Mouse (Mus musculus) gastrocnemius, postnatal 36 days (tissue): ENCODE measurements at regions not wholly inside any gene's neighbourhood (a gene's known extent, or its start where the extent isn't known, plus 50 kb on each side); places are given as distances from the start of the nearest gene placed in this dataset.

Source experiments
- DNase-seq, 2 experiments: peaks; one replicate each; pipeline ENCODE4 v3.0.0; 2022
- intact Hi-C: fragments of 180-260 bp; cut with DNase I; formaldehyde crosslinking; loops from one replicate; pipeline ENCODE4 v1.15.1; 2025

GRCm38 (mm10) chr3:66446274-66447159 is 149.9 kb upstream of the Veph1 start:
- intact Hi-C loops: no loop called here
- DNase-seq: no peak

GRCm38 (mm10) chr3:66433216-66433615 is 136.6 kb upstream of the Veph1 start:
- DNase-seq: no peak
- intact Hi-C loops: no loop called here

DNA sequence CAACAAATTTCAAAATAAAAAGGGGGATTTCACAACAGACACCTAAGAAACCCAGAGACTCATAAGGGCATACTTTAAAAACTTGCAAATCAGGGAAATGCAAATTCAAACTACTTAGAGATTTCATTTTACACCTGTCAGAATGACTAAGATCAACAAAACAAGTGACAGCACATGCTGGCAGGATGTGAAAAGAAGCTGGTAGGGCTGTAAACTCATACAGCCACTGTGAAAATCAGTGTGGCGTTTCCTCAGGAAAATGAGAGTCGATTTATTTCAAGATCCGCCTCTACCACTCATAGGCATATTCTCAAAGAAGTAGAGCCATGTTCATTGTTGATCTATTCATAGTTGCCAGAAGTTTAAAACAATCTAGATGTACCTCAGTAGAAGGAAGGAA is 133.6 kb upstream of the Veph1 start:
- intact Hi-C loops: no loop called here
- DNase-seq: no peak

GRCm38 (mm10) chr3:66422445-66423037 is 125.9 kb upstream of the Veph1 start:
- DNase-seq: no peak
- intact Hi-C loops: no loop called here

DNA sequence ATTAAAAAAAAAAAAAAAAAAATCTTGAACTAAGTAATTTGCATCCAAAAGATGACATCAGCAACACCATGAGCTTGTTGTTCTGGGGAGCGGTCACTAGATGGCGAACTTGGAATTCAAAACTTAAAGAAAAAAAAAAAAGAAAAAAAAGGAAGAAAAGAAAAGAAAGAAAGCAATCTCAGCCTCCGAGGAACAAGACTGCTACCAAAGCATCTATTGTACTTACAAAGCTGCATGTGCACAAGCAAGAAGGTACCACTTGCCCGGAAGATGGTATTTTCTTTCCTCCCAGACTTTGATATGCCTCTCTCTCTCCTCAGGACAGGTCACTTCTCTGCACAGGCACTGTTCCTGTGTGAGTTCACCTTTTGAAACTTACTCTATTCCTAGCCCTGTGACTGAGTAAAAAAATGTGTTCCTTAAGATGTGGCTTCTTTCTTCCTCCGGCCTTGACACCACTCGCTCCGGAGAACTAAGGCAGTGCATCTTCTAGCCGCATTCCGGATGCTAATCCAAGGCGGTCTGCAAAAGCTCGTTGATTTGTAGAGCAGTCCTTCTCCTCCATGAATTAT is 114.2 kb upstream of the Veph1 start:
- intact Hi-C loops: loop anchor here (5.0 kb wide), 1 partner anchor 932 kb away; no protein-coding TSS in a partner anchor
- DNase-seq: no peak

- no peak for DNase-seq
- intact Hi-C loops: loop anchor here (10.0 kb wide), 1 partner anchor 556 kb away; no protein-coding TSS in a partner anchor
Observed at GRCm38 (mm10) chr3:66408791-66409190, 112.2 kb upstream of the Veph1 start.

- intact Hi-C loops: loop anchor here (10.0 kb wide), 1 partner anchor 559 kb away; no protein-coding TSS in a partner anchor
Observed at GRCm38 (mm10) chr3:66405645-66406044, 109.0 kb upstream of the Veph1 start.

DNA sequence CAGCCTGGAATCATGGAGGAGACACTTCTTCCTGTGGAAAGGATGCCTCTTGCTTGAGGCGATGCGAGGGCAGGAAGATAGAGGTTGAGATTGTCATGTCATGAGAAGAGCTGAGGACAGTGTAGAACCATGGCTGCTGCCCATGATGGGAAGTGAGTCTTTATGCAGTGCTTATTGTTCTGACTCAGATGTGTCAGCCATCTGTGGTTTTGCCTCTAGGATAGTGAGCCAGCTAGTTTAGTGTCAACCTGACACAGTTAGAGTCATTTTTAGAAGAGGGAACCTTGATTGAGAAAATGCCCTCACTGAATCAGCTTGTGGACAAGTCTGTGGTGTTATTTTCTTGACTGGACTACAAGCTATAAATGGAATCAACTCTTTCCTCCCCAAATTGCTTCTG is 107.1 kb upstream of the Veph1 start:
- intact Hi-C loops: loop anchor here (10.0 kb wide), 1 partner anchor 561 kb away; no protein-coding TSS in a partner anchor

More at GRCm38 (mm10) chr3:66405645-66406044, 109.0 kb upstream of the Veph1 start:
- DNase-seq: no peak

DNA sequence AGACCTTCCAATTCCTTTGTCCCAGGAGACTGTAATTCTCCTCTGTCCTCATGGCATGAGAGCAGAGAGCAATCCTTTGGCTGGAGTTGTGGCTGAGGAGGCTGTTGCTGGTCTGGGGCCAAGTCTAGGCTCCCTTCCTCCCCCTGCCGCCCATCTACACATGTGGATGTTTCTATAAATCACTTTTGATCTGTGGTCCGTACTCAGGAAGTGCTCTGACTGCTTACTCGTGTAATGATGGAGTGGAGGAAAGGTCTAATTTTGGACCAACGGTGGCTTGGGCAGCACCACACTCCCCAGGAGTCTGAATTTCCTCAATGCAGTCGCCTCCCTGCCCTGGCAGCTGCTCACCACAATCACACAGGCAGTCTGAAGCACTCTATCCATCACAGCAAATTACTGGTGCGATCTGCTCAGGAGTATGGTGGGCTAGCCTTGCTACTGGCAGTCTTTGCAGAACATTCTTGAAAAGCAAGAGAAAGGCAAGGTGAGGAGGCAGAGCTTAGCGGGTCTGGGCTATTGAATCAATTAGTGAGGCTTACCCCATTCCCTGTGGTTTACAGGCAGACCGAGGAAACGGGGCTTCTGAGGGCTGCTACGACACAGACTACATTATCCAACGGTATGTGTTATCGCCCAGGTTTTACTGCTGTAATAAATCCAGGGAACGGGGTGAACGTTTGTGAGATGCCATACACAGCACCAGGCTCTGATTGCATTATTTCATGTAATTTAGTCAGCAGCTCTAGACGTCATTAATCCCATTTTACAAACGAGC is 104.3 kb upstream of the Veph1 start:
- DNase-seq: no peak
- intact Hi-C loops: loop anchor here (10.0 kb wide), 1 partner anchor 564 kb away; no protein-coding TSS in a partner anchor

More for the DNA sequence above, 107.1 kb upstream of the Veph1 start:
- DNase-seq: no peak

DNA sequence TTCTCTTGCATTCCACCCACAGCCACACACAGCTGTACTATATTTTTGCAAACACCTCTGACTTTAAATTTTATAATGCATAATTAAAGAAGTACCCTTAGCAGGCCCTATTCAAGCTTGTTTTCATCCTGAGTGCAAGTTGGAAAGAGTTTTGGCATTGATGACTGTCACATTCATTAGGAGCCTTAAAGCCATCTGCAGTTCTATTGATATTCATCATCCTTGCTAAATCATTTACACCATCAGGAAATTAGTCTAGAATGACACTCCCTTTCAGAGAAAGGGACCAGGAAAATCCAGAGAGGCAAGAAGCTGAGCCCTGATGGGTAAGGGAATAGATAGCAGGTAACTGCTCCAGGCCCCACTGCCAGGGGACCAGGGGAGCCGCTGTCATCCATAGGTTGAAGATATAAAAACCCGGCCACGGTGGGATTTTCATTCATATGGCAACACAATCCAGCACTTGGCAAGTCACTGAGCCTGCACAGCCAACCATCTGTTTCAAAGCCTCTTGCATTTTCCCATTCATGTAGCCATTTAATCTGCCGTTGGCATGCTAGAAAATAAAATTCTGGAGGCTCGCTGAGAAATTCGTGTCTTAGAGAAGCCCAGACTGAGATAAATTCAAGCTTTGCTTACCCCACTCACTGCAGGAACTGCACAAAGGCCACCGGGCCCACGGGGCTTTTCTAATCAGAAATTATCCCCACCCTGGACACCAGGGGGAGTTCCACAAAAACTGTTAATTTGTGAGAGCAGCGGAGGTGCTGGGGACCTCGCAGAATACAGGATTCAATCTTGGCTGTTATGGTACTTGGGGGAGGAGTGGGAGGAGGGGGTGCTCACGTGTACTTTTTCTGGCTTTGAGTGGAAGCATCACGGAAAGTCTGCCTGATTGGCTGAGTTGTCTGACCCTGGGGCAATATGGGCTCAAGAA is 101.8 kb upstream of the Veph1 start:
- intact Hi-C loops: no loop called here
- DNase-seq: no peak

DNA sequence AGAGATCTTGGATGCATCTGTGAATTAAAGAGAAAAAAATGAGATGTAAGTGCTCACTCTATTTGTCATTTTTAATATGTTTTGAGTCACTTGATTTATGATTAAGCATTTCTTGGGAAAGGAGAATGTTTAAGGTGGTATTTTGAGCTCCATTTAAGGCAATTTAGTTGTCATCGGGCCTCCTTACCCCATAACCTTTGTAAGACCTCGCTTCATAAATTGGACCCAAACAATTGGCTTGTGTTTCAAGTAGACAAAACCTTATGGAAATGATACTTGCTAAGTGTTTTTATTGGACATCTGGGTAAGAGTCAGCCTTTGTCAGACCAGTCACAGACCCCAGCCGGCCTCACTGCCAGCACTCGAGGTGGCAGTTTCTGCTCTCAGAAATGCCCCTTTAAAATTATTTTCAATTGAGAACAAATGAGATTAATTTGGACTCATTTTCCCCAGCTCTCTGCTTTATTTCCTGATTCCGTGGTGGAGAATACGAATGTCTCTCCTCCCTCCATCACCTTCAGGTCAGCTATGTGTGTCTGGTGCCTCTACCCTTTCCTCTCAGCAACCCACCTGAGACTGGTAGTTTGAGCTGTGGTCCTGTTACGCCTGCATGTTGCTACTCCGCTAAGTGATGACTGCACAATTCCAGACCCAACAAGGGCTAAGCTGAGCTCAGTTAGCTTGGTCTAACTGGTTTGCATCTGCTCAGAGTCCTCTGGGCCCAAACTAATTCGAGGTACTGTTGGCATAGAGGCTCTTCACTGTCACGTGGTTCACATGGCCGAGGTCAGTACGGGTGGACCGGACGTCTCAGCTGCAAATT is 78.7 kb upstream of the Veph1 start:
- intact Hi-C loops: no loop called here
- no peak for DNase-seq

DNA sequence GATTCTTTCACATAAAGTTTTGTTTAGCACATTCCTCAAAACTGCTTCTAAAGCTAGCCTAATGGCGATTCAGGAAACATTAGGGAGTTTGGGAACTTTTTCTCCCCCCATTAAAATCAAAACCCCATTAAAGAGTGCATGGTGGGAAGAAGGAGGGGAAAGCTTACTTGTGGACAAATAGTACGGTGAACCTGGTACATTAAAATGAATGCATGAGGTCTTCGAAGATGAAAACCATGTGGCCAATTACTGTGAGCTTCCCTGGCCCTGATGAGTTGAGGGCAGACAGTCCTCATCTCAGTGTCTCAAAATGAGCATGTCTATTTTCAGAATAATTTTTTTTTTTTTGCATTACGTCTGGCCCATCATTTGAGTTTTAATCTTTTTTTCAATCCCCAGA is 78.0 kb upstream of the Veph1 start:
- DNase-seq: no peak
- intact Hi-C loops: no loop called here

DNA sequence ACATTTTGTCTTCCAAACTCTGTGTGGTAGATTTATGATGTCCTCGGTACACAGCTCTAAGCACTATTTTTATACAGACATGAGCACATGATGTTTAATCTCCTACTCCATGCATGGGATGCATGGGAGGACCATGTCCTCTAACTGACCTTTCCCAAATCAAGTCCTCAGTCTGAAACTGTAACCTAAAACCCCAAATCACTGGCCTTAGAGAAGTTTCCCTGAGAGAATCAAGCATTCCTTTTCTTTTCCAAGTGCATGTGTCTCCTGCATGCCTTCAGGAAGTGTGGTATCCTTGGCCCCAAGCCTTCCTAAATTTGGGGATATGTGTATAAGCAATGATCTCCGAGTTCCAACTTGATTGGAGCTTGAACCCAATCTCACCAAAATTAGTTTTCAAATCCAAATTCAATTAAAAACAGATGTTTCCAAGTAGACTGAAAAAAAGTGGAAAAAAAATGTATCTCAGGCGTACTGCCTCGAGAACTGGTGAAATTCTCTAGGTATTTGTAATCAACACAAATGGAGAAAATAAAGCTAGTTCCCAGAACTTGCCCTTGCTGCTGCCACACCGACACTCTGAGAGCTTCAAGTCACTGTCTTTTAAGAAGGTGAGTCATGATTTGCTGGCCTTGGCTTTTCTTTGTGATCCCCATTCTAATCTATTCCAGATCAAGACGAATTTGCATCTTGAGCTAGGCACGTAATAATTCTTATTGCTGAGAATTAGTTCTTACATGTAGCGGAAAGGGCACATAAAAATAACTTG is 77.4 kb upstream of the Veph1 start:
- no peak for DNase-seq
- intact Hi-C loops: no loop called here
